Mouse (Mus musculus) frontal cortex, postnatal 10 days (tissue): ENCODE measurements around the gene Btnl2.
"Not testable (repeated sequence)": the region's sequence is repeated elsewhere in the genome, so short reads cannot be mapped to it uniquely, and the experiment has no call there.

Source experiments
- DNase-seq, 2 experiments: peaks; one replicate each; pipeline ENCODE4 v3.0.0; 2022; ENCODE audit warnings: low spot score in 2 of 2, mixed read lengths in 1 of 2

Btnl2 gene

DNA sequence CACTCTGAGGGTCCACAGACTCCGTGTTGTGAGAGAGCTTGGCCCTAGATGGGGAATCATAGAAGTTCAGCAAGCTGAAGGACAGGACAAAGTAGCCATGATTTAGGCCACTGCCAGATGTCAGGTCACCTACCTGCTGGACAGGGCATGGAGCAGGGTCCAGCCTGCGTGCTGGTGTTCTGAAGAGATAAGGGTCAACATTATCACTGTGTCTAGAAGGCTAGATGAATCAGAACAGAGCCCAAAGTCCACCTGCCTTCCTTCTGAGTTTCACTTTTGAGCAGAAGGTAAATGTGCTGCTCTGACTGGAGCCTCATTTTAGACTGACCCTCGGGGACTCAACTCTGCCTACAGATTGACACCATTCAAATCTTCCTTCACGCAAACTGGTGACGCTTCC, at the start of gene Btnl2:
Gene Btnl2, plus strand, starts transcription at position 284 of the 400 bp plus-strand sequence.
- DNase-seq = no peak

DNA sequence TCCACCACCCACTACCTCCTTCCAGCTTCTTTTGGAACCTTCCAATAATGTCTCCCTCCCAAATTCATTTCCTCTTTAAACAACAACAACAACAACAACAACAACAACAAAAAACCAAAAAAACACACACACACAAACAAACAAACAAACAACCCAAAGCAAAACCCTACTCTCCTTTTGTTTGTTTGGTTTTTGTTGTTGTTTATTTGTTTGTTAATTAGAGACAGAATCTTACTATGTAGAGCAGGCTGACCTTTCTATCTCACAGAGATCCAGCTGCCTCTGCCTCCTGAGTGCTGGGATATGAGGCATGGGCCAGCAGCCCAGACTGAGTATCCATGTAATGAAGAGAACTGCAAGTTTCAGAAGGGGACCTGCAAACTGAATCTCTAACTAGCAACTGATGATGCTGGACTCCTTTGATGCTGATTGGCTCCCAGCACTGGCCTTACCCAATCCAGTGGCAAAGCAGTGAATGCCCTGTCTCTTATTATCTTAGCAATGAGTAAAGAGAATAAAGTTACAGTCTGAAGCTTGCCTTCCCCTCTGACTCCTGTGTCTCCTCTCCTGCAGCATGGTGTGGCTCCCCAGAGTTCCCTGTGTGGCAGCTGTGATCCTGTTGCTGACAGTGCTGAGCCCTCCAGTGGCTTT, 49.1 kb upstream of the Btnl2 start, which contains the start of gene H2-Eb1:
Gene H2-Eb1, plus strand, starts transcription at position 488 of the 651 bp plus-strand sequence.
- DNase-seq = peak; percentile 78 to 86

DNA sequence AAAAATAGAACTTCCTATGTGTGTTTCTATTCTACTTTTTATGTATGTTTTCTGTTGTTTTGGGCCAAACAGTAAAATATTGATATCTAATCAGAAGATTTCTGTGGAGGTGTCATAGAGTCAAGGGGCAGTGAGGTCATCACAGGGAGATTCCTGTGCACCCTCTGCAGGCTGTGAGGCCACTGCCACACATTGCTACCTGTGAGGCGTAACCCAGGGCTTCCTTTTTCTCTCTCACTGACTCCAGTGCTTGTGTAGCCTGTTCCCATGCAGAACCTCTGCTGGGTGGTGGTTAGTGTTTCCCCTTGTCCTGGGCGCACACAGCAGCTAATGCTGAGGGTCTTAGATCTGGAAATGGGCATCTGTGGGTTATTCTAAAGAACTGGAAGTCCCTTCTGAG, 48.2 kb upstream of the Btnl2 start:
- DNase-seq = no peak

DNA sequence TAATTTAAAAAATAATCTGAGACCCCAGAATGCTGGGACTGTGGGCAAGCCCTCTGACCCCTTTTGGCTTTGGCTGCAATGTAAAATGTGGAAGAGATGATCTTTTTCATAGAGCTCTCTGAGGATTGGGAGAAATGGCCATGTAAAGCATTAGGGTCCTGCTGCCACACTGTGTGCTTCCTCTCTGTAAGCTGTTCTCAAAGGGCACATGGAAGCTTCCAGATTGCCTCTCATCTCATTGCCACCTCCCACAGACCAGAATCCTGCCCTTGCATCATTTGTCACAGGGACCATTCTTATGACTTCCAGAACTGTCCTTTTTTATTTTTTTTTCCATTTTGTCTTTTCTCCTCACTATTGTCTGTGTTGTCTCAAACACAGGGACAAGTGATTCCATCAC, 47.4 kb upstream of the Btnl2 start:
- no peak for DNase-seq

DNA sequence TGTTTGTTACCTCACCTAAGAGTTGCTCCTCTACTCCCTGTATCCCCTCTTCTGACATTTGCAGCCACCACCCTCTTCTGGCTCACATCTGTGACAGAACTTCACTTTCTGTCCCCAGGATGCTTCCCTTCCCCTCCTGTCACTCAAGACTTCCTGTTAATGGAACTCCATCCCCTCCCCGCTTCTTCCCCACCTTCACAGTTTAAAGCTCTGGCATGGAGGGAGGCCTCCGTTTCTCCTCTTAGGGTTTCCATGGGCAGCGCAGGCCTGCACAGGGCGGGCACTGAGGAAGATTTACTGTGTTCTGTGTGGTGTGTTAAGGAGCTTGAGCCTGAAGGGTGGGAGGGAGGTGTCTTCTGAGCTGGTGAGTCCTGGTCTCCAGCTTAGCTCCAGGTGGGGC, 46.5 kb upstream of the Btnl2 start:
- no peak for DNase-seq

DNA sequence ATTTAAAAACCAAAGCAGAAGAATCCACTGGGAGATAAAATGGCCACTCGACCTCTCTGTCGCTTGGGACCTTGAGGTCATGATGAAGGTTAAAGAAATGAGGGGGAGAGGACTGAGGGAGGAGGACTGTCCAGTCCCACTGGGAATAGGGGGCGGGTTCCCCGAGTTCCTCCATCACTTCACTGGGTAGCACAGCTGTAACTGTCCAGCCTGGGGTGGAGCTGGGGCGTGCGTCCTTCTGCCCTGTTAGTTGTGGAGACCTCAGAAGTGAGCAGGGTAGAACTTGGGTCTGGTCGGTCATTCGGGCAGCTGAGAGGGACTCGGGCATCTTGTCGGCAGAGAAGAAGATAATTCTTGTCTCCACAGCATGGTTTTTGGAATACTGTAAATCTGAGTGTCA, 45.4 kb upstream of the Btnl2 start:
- no peak for DNase-seq

DNA sequence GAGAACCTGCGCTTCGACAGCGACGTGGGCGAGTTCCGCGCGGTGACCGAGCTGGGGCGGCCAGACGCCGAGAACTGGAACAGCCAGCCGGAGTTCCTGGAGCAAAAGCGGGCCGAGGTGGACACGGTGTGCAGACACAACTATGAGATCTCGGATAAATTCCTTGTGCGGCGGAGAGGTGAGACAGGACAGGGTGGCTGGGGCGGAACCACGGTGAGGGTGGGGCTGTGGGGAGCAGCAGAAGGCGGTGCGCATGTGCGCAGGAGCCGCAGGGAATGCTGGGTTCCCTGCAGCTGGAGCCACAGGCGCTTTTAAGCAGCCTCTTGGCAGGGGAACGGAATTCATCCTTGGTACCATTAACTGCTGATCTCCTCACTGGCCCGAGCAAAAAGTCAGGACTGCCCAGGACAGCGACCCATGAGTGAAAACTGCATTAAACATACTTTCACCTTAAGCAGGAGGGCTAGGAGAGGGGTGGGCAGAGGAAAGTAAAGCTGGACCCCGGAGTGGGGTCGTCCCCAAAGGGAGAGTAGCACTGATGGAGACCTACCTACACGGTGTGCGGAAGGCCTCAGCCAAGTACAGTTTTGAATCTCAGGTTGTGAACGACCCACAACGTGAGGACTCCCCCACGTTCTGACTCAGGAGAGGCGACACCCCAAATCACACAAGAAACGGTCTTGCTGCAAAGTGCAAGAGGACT, 44.8 kb upstream of the Btnl2 start:
- peak; percentile 39 to 54 for DNase-seq

DNA sequence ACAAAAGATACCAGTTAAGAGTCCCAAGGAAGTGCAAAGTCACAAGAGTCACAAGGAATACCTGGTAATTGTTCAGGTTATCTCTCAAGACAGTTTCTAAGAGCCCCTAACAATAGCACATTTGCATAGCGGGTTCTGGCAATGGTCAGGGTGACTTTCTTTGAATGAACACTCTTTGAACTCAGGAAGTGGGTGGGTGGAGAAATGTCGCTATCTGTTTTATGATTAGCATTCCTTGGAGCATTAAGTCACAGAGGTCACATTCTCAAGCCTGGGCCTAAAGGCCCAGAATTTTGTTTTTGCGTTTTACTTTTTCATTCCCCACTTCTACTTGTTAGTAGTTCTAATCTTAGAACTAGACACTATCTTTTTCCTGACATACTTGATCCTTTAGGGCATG, 44.1 kb upstream of the Btnl2 start:
- DNase-seq = not testable (repeated sequence)

DNA sequence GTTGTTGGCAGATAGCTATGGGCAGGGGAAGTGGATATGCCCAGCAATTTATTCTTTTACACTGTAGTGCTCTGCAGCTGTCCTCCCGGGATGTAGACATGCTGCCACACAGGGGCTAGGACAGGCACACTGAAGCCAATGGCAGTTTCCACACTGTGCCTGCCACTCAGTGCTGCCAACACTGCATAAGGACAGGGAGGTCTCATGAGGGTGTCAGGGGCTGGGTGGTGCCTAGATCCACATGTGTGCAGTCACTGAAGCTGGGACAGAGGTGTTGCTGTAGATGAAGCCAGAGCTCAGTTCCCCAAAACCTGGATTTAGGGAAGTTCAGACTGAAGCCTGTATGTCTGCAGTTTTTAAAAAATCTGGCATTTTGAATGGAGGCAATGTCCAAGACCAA, 42.4 kb upstream of the Btnl2 start:
- DNase-seq = no peak

DNA sequence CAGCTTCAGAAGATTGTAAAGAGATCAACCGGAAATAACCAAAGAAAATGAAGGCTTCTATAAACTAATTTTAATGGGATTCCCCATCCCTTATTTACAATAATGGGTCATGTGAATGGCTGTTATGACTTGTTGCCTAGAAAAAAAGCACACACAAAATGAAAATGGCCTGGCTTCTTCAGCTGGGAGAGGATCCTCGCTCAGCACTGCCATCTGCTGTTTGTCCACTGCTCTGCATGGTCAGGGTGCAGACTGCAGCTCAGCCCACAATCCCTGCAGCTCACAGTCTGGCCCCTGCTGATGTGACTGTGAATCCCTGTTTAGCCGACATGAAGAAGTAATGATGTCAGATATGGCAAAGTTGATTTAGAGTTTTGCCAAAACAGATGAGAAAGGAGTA, 41.2 kb upstream of the Btnl2 start:
- DNase-seq = peak in 1 of 2 experiments; percentile 69

DNA sequence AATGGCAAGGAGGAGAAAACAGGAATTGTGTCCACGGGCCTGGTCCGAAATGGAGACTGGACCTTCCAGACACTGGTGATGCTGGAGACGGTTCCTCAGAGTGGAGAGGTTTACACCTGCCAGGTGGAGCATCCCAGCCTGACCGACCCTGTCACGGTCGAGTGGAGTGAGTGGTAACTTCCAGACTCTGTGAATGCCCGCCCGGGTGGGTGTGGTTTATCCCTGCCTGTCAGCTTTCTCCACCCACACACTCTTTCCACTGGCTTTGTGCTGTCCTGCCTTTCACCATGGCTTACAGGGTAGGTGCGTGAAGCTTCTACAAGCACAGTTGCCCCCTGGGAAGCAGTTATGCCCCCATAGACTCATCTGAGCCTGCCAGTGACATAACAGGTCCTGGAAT, 40.3 kb upstream of the Btnl2 start:
- DNase-seq = no peak

DNA sequence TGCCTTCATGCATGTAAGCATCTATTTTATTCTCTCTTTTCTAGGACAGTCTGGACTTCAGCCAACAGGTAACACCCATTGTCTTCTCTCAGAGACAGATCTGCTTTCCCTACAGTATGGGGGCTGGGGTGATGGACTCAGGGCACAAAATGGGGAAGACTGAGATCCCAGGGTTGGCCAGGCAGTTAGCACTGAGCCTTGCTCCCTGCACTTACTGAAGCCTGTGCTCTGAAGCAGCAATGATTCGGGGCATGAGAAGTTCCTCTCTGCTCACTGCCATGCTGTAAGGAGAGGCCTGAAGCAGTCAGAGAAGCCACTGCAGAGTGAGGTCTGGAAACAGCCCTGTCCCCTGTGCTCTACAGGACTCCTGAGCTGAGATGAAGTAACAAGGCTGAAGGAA, 39.1 kb upstream of the Btnl2 start:
- no peak for DNase-seq

DNA sequence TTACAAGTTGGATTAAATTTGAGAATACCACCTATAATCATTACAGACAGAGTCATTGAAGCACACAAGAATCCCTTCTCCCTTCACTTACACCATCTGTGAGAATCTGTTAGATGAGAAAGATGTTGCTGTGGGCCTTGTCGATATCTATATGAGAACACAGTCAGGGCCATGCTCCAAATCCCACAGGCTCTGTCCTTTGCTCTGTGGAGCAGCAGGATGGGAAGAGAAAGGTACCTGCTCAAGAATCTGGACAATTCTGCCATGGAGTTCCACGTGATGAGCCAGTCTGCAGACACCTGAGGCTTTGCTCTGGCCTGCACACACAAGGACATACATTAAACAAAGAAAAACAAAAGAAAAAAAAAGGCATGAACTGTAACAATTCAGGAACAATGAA, 37.9 kb upstream of the Btnl2 start:
- DNase-seq = no peak

DNA sequence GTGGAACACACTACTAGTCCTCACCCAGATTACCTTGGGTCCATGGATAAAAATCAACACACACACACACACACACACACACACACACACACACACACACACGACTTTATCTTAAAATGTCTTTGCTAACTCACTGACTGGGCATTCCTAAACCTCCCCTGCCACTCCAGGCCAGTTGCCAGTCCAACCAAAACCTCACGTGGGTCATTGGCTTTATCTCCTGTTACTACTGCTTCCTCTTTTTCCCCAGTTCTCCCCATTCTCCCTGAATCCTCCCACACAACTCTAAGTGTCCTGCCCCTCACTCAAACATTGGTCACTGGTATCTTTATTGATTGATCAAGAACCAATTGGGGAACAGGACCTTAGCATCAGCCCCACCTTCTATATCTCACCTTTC, 37.3 kb upstream of the Btnl2 start:
- DNase-seq = no peak

DNA sequence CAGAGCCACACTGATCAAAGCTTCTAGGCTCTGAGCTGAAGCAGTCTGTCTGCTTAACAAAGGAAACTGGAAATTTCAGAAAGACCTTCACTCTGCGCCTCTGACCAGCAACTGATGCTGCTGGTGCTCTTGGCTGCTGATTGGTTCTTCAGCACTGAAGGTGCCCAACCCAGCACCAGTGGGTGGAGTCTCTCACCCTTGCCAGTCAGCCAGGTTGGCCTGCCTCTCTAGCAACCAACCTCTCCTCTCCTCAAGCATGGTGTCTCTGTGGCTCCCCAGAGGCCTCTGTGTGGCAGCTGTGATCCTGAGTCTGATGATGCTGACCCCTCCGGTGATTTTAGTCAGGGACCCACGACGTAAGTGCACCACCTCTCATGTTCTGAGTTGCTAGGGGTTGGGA, 29.2 kb upstream of the Btnl2 start, which contains the start of gene H2-Eb2:
Gene H2-Eb2, plus strand, starts transcription at position 230 of the 400 bp plus-strand sequence.
- no peak for DNase-seq

DNA sequence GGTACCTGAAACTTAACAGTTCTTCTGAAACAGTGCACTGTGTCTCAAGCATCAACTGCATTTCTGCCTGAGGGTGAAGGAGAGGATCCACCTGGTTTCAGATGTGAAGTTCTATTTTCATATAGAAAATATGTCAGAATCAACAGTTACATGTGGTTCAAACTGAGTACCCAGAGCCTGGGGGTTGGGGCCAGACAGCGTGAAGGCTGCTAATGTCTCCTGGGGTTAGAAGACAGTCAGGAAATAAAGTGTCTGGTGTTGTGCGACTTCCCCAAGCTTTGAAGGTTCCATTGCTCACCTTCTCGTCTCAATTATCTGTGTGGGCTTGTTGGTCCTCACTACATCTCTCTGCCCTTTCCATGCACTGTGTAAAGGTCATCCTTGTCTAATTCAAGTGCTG, 28.2 kb upstream of the Btnl2 start:
- no peak for DNase-seq

DNA sequence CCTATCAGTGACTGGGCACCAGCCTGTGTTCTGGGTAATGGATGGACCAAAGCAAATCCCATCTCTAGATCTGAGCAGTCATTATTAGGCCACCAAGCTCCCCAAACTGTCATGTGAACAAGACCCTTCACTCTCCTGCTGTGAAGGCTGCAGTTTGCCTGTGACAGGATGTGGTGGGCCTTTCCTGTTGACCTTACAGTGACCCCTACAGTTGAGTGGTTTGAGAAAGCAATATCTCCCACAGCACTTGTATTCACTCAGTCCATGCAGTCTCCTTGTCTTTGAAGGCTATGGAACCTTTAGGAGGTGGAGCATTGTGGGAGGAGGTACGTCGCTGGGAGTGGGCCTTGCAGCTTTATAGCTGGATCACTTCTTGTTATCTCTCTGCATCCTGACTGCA, 24.8 kb upstream of the Btnl2 start:
- no peak for DNase-seq

DNA sequence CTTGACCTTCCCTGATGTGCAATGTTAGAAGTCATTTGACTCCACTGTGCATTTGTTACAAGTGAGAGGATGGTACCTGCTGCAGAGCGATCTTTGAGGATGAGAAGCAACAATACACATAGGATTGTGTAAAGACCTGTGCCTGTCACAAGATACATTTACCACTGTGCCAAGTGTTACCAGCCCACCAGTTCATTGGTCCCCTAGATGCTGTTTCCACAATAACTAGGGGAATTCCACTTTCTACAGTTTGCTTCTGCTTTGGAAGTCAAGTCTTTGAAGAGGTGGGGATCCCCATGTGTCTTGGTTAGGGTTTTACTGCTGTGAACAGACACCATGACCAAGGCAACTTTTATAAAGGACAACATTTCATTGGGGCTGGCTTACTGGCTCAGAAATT, 23.4 kb upstream of the Btnl2 start:
- no peak for DNase-seq

DNA sequence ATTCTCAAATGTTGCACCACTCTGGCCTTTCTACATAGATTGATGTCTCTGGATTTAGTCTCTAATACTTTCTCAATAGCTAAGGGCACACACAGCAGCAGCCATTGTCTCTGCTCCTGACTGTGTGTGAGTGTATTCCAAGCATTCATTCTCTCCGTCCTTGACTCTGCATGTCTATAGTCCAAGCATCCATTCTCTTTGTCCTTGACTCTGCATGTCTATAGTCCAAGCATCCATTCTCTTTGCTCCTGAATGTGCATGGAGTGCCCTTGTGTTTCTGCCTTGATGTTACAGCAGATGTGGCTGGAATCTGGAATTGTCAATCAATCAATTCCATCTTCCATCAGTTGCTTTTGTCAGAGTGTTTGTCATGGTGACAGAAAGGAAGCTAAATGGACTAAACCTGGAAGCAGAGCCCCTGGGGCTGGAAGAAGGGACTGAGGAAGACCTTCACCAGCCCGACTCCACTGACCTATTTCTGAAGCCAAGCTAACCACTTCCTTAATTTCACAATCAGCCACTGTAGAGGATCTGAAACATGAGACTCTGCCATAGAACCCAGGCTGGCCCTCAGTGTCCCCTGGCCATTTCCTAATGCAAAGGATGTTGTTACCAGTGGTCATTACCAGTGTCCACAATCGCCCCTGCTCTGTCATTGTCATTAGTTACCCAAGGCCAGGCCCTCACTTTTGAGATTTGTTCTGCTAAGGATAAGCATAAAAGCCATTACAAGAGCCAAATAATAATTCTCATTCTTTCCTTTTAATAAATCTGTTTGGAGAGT, 13.8 kb upstream of the Btnl2 start:
- DNase-seq = no peak

DNA sequence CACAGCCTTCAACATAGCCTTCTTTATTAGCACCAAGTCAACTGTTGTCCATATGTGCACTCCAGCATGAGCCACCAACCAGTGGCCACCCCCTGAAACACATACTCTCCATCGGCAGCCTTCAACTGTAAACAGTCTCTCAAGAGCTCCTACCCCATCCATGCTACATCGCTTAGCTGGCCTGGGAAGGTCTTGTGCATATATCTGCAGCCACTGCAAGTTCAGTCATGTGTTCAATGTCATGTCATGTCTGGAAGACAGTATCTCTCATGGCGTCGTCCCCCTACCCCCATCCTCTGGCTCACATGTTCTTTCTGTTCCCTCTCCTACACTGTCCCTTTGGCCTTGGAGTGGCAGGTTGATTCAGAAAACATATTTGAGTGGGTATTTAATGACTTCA, 9.7 kb upstream of the Btnl2 start:
- no peak for DNase-seq

DNA sequence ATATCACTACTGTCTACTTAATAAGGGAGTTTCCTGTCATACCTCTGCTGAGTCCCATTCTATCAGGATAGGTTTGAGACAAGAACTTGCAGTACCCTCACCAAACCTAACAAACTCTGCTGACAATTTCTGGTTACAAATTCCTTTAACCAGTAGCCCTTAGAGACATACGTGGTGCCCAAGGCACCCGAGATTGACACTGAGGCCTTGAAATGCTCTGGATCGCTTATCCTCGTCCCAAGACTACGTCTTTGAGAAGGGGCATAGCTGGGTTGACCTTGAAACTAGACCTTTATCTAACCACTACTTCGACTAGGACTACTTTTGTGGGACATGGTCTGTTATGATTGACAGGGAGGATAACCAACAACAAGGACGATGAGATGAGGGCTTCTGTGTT, 9.1 kb upstream of the Btnl2 start:
- no peak for DNase-seq

DNA sequence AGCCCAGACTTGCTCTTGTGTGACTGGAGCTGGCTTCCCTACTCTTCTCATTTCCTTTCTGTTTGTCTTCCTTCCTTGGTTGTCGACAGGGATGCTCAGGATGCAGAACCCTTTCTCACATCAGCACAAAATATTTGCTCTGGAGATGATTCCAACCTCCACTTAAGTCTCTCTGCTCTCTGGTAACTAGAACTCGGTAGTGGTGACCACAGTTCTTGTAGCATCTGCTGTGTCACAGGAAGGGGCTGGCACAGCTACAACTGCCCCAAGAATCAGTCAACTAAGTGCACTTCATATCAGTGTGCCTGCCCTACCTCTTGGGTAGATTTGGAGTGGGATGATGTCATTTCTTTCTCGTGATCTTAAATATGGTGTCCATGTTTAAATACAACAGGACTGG, 8.6 kb upstream of the Btnl2 start:
- no peak for DNase-seq
